Mouse (Mus musculus) hindbrain, embryonic 12.5 days (tissue): Measurements from ENCODE around the gene Castor2. TPM values are rescaled to one million over a fixed set of nuclear protein-coding genes. Genes with fewer than 3 reads are reported as not detected.

ENCODE experiments used
- ATAC-seq: fragments of 200-750 bp; cut with Nextera tagmentation; 2 replicates; pipeline ENCODE4 v1.8.0; 2017; ENCODE audit warnings: moderate TSS enrichment; ENCODE audit not compliant: low FRiP score
- H3K27ac ChIP-seq: fragments of 300-500 bp; sonication (generic); 2 replicates; pipeline ENCODE4 v1.5.1; 2016; ENCODE audit warnings: mild to moderate bottlenecking
- H3K27me3 ChIP-seq: fragments of 300-500 bp; sonication (generic); 2 replicates; pipeline ENCODE4 v1.6.1; 2016; ENCODE audit warnings: mild to moderate bottlenecking
- H3K36me3 ChIP-seq: fragments of 300-500 bp; sonication (generic); 2 replicates; pipeline ENCODE4 v1.6.1; 2016; ENCODE audit warnings: mild to moderate bottlenecking
- H3K4me1 ChIP-seq: fragments of 300-500 bp; sonication (generic); 2 replicates; pipeline ENCODE4 v1.6.1; 2016
- H3K4me2 ChIP-seq: fragments of 300-500 bp; sonication (generic); replicated peaks from 2 replicates; pipeline ENCODE4 v1.6.1; 2016; ENCODE audit warnings: mild to moderate bottlenecking
- H3K4me3 ChIP-seq: fragments of 300-500 bp; sonication (generic); 2 replicates; pipeline ENCODE4 v1.5.1; 2016; ENCODE audit warnings: mild to moderate bottlenecking
- H3K9ac ChIP-seq: fragments of 300-500 bp; sonication (generic); 2 replicates; pipeline ENCODE4 v1.6.1; 2016; ENCODE audit warnings: mild to moderate bottlenecking, moderate library complexity
- H3K9me3 ChIP-seq: fragments of 300-500 bp; sonication (generic); replicated peaks from 2 replicates; pipeline ENCODE4 v1.6.1; 2016; ENCODE audit warnings: mild to moderate bottlenecking
- WGBS: fragments of 180-500 bp; shearing (Covaris S2); methylation state at CpG from one replicate; pipeline ENCODE4 v1.1.7; 2016; 5-methylcytosine and 5-hydroxymethylcytosine counted together
- polyA plus RNA-seq: library from polyadenylated mRNA; unstranded; fragments of >200 nt; fragmentation: Nextera tagmentation; extraction: Ambion mirVana; gene quantifications from 2 replicates; pipeline ENCODE4 v1.2.1, GENCODE M21; 2016

Castor2 gene
- polyA plus RNA-seq, 1 experiment from 2014 or later: 22.4 TPM

DNA sequence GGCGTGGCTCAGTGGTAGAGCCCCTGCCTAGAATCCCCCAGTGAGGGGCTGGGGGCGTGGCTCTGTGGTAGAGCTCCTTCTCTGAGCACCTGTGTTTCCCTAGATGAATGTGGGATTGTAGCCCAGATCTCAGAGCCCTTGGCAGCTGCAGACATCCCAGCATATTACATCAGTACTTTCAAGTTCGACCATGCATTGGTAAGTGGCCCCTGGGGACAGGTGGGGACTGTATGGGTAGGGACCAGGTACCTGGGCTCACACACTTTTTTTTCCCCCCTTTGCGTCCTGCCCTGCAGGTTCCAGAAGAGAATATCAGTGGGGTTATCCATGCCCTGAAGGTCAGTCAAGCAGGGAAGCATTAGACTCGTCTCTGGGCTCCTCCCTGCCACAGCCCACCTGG is 38.4 kb downstream of the Castor2 start:
- Histone ChIP-seq H3K4me3 (no peak overlapping the region), H3K27ac (no peak overlapping the region), H3K36me3 (peaks cover 88% of the 10 kb centered on the region), H3K4me2 (no peak overlapping the region), H3K27me3 (no peaks in the 10 kb centered on the region), H3K9ac (no peak overlapping the region), H3K9me3 (0 out of 2 replicates have a peak, but pooled peaks cover 8% of the 10 kb centered on the region), H3K4me1 (no peaks in the 10 kb centered on the region)
- ATAC-seq: no peak
- 80% methylated on average over 5 of the region's 5 CpGs for WGBS

DNA sequence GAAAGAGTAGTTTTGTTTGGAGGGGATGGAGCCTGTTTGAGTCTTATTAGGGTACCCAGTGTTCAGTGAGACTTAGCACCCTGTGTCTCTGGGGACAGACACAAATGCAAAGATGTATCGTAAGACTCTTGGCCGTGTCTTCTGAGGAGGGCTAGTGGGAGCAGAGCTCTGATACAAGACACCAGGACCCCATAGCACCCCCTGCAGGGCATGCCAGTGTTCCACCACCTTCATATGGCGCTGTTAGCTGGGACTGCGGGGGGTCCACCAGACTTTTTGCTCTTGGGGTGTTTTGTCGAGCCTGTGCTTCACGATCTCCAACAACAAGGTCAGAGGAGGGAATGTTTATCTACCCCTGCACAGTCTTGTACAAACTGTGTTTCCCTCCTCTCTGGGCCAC is 39.9 kb downstream of the Castor2 start:
- H3K4me2 ChIP-seq: no peak overlapping the region
- H3K4me3 ChIP-seq: no peak overlapping the region
- 0 out of 2 replicates have a peak, but pooled peaks cover 8% of the 10 kb centered on the region for H3K9me3 ChIP-seq
- H3K9ac ChIP-seq: no peak overlapping the region
- 91% methylated on average over 6 of the region's 6 CpGs for WGBS
- no peak overlapping the region for H3K27ac ChIP-seq
- peaks cover 90% of the 10 kb centered on the region for H3K36me3 ChIP-seq
- no peak for ATAC-seq
- H3K4me1 ChIP-seq: no peaks in the 10 kb centered on the region
- no peaks in the 10 kb centered on the region for H3K27me3 ChIP-seq

GRCm38 (mm10) chr5:134141236-134141635 is 41.7 kb downstream of the Castor2 start:
- Histone ChIP-seq H3K4me2 (no peak overlapping the region), H3K36me3 (peaks cover 79% of the 10 kb centered on the region), H3K9me3 (0 out of 2 replicates have a peak, but pooled peaks cover 8% of the 10 kb centered on the region), H3K4me1 (no peaks in the 10 kb centered on the region), H3K27me3 (no peaks in the 10 kb centered on the region), H3K9ac (no peak overlapping the region), H3K4me3 (no peak overlapping the region), H3K27ac (no peak overlapping the region)
- no peak for ATAC-seq
- WGBS: 72% methylated on average over 7 of the region's 7 CpGs

GRCm38 (mm10) chr5:134142381-134142780 is 42.9 kb downstream of the Castor2 start:
- no peak overlapping the region for H3K9ac ChIP-seq
- no peak overlapping the region for H3K4me2 ChIP-seq
- H3K9me3 ChIP-seq: 0 out of 2 replicates have a peak, but pooled peaks cover 8% of the 10 kb centered on the region
- no peaks in the 10 kb centered on the region for H3K4me1 ChIP-seq
- ATAC-seq: no peak
- peaks cover 67% of the 10 kb centered on the region for H3K36me3 ChIP-seq
- 82% methylated on average over 11 of the region's 11 CpGs for WGBS
- H3K27ac ChIP-seq: no peak overlapping the region
- H3K27me3 ChIP-seq: no peaks in the 10 kb centered on the region
- H3K4me3 ChIP-seq: no peak overlapping the region

DNA sequence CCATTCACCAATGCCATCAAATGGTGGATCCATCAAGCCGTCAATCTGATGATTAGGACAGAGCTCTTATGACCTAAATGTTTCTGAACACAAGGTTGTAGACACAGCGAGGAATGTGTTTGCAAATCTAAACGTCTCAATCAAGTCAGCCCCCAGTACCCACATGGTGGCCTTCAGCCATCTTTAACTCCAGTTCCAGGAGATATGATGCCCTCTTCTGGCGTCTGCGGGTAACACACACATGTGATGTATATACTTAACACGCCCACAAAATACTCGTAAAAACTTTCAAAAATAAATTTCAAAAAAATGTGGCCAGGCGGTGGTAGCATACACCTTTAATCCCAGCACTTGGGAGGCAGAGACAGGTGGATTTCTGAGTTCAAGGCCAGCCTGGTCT is 45.5 kb downstream of the Castor2 start:
- Histone ChIP-seq H3K9ac (no peak overlapping the region), H3K4me2 (no peak overlapping the region), H3K27me3 (no peaks in the 10 kb centered on the region), H3K4me1 (no peaks in the 10 kb centered on the region), H3K36me3 (peaks cover 61% of the 10 kb centered on the region), H3K4me3 (no peak overlapping the region), H3K9me3 (0 out of 2 replicates have a peak, but pooled peaks cover 8% of the 10 kb centered on the region), H3K27ac (no peak overlapping the region)
- ATAC-seq: no peak
- 94% methylated on average over 8 of the region's 8 CpGs for WGBS

DNA sequence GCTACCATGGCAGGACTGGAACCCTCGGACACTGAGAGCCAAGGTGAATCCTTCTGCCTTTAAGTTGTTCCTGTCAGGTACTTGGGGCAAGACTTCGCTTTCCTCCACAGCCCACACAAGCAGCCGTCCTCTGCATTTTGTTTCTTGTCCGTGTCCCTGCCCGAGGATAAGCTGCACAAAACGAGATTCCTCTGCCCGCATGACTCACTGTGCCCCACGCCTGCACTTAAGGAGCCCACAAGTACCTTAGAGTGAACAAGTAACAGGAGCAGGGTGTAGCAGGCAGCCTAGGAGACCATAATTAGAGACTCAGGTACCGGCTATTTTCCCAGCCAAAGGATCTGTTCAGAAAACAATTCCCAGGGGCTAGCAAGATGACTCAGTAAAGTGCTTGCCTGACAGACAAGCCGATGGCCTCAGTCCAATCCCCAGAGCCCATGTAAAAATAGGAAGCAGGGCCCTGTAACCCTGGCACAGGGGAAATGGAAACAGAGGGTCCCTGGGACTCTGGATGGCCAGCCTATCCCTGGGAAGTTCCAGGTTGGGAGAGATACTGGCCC is 47.8 kb downstream of the Castor2 start:
- H3K9ac ChIP-seq: no peak overlapping the region
- WGBS: 89% methylated on average over 10 of the region's 10 CpGs
- 0 out of 2 replicates have a peak, but pooled peaks cover 5% of the 10 kb centered on the region for H3K9me3 ChIP-seq
- no peak overlapping the region for H3K4me3 ChIP-seq
- H3K27me3 ChIP-seq: no peaks in the 10 kb centered on the region
- no peak overlapping the region for H3K4me2 ChIP-seq
- ATAC-seq: no peak
- H3K27ac ChIP-seq: no peak overlapping the region
- H3K36me3 ChIP-seq: peaks cover 63% of the 10 kb centered on the region
- H3K4me1 ChIP-seq: no peaks in the 10 kb centered on the region

DNA sequence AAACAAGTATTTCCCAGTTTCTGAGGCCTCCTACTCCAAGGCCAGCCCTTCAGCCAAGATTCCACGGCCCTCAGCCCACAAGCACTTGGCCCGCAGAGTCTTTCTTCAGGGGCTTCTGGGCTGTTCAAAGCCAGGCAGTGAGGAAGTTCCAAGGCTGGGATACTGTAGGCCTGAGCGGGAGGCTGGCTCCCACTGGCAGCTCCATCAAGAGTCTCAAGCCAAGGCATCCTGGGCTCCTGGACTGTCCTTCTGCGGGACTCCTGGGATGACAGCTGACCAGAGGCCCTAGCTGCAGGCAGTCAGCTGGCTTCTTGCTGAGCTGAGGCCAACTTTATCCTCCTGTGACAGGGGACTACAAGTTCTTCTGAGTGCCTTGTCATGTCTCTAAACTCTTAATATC is 48.6 kb downstream of the Castor2 start:
- ATAC-seq: no peak
- H3K9me3 ChIP-seq: 0 out of 2 replicates have a peak, but pooled peaks cover 3% of the 10 kb centered on the region
- no peak overlapping the region for H3K4me3 ChIP-seq
- H3K4me2 ChIP-seq: no peak overlapping the region
- H3K9ac ChIP-seq: no peak overlapping the region
- no peaks in the 10 kb centered on the region for H3K27me3 ChIP-seq
- H3K4me1 ChIP-seq: no peaks in the 10 kb centered on the region
- peaks cover 55% of the 10 kb centered on the region for H3K36me3 ChIP-seq
- H3K27ac ChIP-seq: no peak overlapping the region
- 92% methylated on average over 4 of the region's 4 CpGs for WGBS

DNA sequence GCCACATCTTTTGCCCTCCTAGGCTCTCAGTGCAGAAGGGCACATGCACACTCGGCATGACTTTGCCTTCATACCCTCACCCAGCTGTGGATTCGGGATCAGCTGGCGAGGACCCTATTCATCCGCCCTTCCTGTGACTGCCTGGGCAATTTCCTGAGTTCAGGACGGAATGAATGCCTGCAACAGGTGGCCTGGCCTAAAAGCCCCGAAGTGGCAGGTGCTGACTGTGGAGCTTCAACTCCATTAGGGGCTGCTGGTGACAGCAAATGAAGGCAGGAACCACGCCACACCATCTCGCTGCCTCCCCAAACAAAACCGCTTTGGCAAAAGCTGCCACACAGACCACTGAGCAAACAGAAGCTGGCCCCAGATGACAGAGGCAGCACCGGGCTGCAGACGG is 52.4 kb downstream of the Castor2 start:
- H3K4me3 ChIP-seq: no peak overlapping the region
- H3K27me3 ChIP-seq: no peaks in the 10 kb centered on the region
- ATAC-seq: no peak
- no peak overlapping the region for H3K4me2 ChIP-seq
- peaks cover 65% of the 10 kb centered on the region for H3K36me3 ChIP-seq
- H3K9me3 ChIP-seq: 0 out of 2 replicates have a peak, but pooled peaks cover 3% of the 10 kb centered on the region
- WGBS: 91% methylated on average over 11 of the region's 11 CpGs
- no peak overlapping the region for H3K27ac ChIP-seq
- no peaks in the 10 kb centered on the region for H3K4me1 ChIP-seq
- no peak overlapping the region for H3K9ac ChIP-seq

GRCm38 (mm10) chr5:134155916-134156466 is 56.5 kb downstream of the Castor2 start:
- Histone ChIP-seq H3K27me3 (no peaks in the 10 kb centered on the region), H3K27ac (no peak overlapping the region), H3K36me3 (peaks cover 63% of the 10 kb centered on the region), H3K4me1 (no peaks in the 10 kb centered on the region), H3K4me2 (no peak overlapping the region), H3K4me3 (no peak overlapping the region), H3K9me3 (no peaks in the 10 kb centered on the region), H3K9ac (no peak overlapping the region)
- 96% methylated on average over 7 of the region's 7 CpGs for WGBS
- ATAC-seq: no peak

- 72% methylated on average over 5 of the region's 5 CpGs for WGBS
- Histone ChIP-seq H3K27ac (no peak overlapping the region), H3K4me3 (no peak overlapping the region), H3K36me3 (peaks cover 41% of the 10 kb centered on the region), H3K4me2 (no peak overlapping the region), H3K9me3 (no peaks in the 10 kb centered on the region), H3K27me3 (no peaks in the 10 kb centered on the region), H3K4me1 (0 out of 2 replicates have a peak, but pooled peaks cover 4% of the 10 kb centered on the region), H3K9ac (no peak overlapping the region)
- no peak for ATAC-seq
Measured at GRCm38 (mm10) chr5:134164688-134165087, 65.2 kb downstream of the Castor2 start.

DNA sequence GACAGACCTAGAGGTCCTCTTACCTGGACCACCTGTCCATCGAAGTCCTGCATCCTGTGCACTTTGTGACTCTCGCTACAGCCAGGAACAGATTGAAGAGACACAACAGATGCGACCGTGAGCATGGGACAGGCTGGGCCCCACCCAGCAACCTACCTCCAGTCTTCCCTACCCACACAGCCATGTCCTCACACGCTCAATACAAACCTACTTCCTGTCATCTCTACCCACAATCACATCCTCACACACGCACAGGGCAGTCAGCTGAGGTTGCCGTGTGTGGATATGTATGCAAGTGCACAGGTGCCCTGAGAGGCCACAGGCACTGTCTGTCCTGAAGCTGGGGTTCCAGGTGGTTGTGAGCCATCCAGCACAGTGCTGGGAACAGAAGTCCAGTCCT is 67.1 kb downstream of the Castor2 start:
- Histone ChIP-seq H3K27me3 (no peaks in the 10 kb centered on the region), H3K4me3 (no peak overlapping the region)
- 95% methylated on average over 7 of the region's 7 CpGs for WGBS

GRCm38 (mm10) chr5:134168033-134168432 is 68.5 kb downstream of the Castor2 start:
- H3K4me2 ChIP-seq: no peak overlapping the region
- ATAC-seq: no peak
- 92% methylated on average over 9 of the region's 9 CpGs for WGBS
- no peak overlapping the region for H3K9ac ChIP-seq
- H3K4me1 ChIP-seq: 0 out of 2 replicates have a peak, but pooled peaks cover 4% of the 10 kb centered on the region
- peaks cover 34% of the 10 kb centered on the region for H3K36me3 ChIP-seq
- no peaks in the 10 kb centered on the region for H3K27me3 ChIP-seq
- no peak overlapping the region for H3K4me3 ChIP-seq
- no peak overlapping the region for H3K27ac ChIP-seq
- H3K9me3 ChIP-seq: no peaks in the 10 kb centered on the region

More for the DNA sequence above, 67.1 kb downstream of the Castor2 start:
- peaks cover 39% of the 10 kb centered on the region for H3K36me3 ChIP-seq
- H3K9ac ChIP-seq: no peak overlapping the region
- H3K9me3 ChIP-seq: no peaks in the 10 kb centered on the region
- ATAC-seq: no peak
- 0 out of 2 replicates have a peak, but pooled peaks cover 4% of the 10 kb centered on the region for H3K4me1 ChIP-seq
- no peak overlapping the region for H3K4me2 ChIP-seq
- H3K27ac ChIP-seq: 0 out of 2 replicates have a peak overlapping the region, but pooled peaks have one; percentile 12

DNA sequence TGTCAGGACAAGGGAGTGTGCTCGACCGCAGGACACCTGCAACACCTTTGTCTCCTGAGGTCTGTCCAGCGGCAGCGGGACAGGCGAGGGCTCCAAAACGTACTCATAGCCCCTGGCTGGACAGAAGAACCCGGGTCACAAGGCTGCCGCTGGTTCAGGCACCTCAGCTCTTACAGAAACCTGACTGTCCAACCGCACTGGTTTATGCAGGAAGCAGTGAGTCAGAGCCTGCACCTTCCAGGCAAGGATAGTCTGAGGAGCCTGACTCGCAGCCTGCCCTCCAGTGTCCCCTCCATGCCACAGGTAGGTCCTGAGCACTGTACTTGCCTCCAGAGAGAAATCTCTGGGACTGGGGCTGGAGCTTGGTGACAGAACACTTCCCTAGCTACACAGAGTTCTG is 69.7 kb downstream of the Castor2 start:
- H3K9me3 ChIP-seq: no peaks in the 10 kb centered on the region
- H3K4me3 ChIP-seq: no peak overlapping the region
- no peaks in the 10 kb centered on the region for H3K27me3 ChIP-seq
- H3K36me3 ChIP-seq: peaks cover 25% of the 10 kb centered on the region
- H3K9ac ChIP-seq: no peak overlapping the region
- WGBS: 91% methylated on average over 10 of the region's 10 CpGs
- H3K27ac ChIP-seq: no peak overlapping the region
- no peak for ATAC-seq
- H3K4me1 ChIP-seq: 0 out of 2 replicates have a peak, but pooled peaks cover 4% of the 10 kb centered on the region
- no peak overlapping the region for H3K4me2 ChIP-seq
